8 mouse cellular contexts compared by ENCODE assay signal in genomic region chr8:95878176-95878962, GRCm38 (mm10). TPM values are rescaled to one million over a fixed set of nuclear protein-coding genes. Genes with fewer than 3 reads are reported as not detected.
DNase-seq lines count a peak whose midpoint lies in the region; ATAC-seq and TF ChIP-seq lines count a peak whose summit lies in the region.

No protein-coding gene starts in this region.

- peak overlapping the region; percentile 43 for H3K9ac ChIP-seq in forebrain, embryonic 15.5 days (replicated peaks)
- H3K9ac ChIP-seq in hindbrain, embryonic 16.5 days (ENCODE audit: low read depth, low read length): no peak overlapping the region
- H3K9ac ChIP-seq in lung, embryonic 14.5 days: no peak overlapping the region

- peak overlapping the region; percentile 30 for H3K4me3 ChIP-seq in forebrain, embryonic 15.5 days
- peak overlapping the region; percentile 22 for H3K4me3 ChIP-seq in hindbrain, embryonic 16.5 days (ENCODE audit: low read length)
- H3K4me3 ChIP-seq in lung, embryonic 14.5 days (ENCODE audit: low read depth, low read length): no peak overlapping the region

- WGBS in forebrain, embryonic 15.5 days: 15% methylated on average over 12 of the region's 12 CpGs
- WGBS in hindbrain, embryonic 16.5 days: 36% methylated on average over 12 of the region's 12 CpGs
- WGBS in lung, embryonic 14.5 days: 64% methylated on average over 12 of the region's 12 CpGs

- TF ChIP-seq CTCF in lung, embryonic 14.5 days (IDR thresholded peaks at IDR 0.05; ENCODE audit: low read depth): no peak

- peak; percentile 31 for DNase-seq in ovary, adult 18-20 months (ENCODE audit: low spot score)
- DNase-seq in ovary, postnatal 10 days (ENCODE audit: low spot score): no peak
- DNase-seq in adrenal gland, postnatal 10 days: peak; percentile 72
- DNase-seq in lung, embryonic 14.5 days: peak; percentile 74
- DNase-seq in ovary, postnatal 14 days (ENCODE audit: low spot score): peak; percentile 26
- DNase-seq in layer of hippocampus, postnatal 14 days (ENCODE audit: low spot score in 2 of 2): no peak

- peaks cover 12% of the 10 kb centered on the region for H3K4me1 ChIP-seq in forebrain, embryonic 15.5 days
- peaks cover 4% of the 10 kb centered on the region for H3K4me1 ChIP-seq in hindbrain, embryonic 16.5 days (ENCODE audit: control insufficient read depth, insufficient read depth, low read depth, low read length)
- 0 out of 2 replicates have a peak, but pooled peaks cover 4% of the 10 kb centered on the region for H3K4me1 ChIP-seq in lung, embryonic 14.5 days (ENCODE audit: insufficient read depth)

- H3K27ac ChIP-seq in forebrain, embryonic 15.5 days (replicated peaks): peak overlapping the region; percentile 71
- peak overlapping the region; percentile 67 for H3K27ac ChIP-seq in hindbrain, embryonic 16.5 days (ENCODE audit: low read depth, low read length)
- H3K27ac ChIP-seq in lung, embryonic 14.5 days (ENCODE audit: low read depth): no peak overlapping the region; the same call in 1 of the 2 replicates

- peak overlapping the region; percentile 44 for H3K4me2 ChIP-seq in forebrain, embryonic 15.5 days (replicated peaks)
- peak overlapping the region; percentile 52 for H3K4me2 ChIP-seq in hindbrain, embryonic 16.5 days (ENCODE audit: low read length)
- H3K4me2 ChIP-seq in lung, embryonic 14.5 days: peak overlapping the region; percentile 2; the same call in 1 of the 2 replicates

- H3K9me3 ChIP-seq in forebrain, embryonic 15.5 days: no peaks in the 10 kb centered on the region
- H3K9me3 ChIP-seq in hindbrain, embryonic 16.5 days (ENCODE audit: control insufficient read depth, low read length): no peaks in the 10 kb centered on the region
- H3K9me3 ChIP-seq in lung, embryonic 14.5 days (ENCODE audit: low read depth, low read length): no peaks in the 10 kb centered on the region

- H3K27me3 ChIP-seq in forebrain, embryonic 15.5 days: no peaks in the 10 kb centered on the region
- no peaks in the 10 kb centered on the region for H3K27me3 ChIP-seq in hindbrain, embryonic 16.5 days (replicated peaks; ENCODE audit: control insufficient read depth, insufficient read depth, low read length)
- H3K27me3 ChIP-seq in lung, embryonic 14.5 days (ENCODE audit: insufficient read depth, low read length): no peaks in the 10 kb centered on the region

- peak; percentile 69 for ATAC-seq in forebrain, embryonic 15.5 days (replicated peaks)
- ATAC-seq in hindbrain, embryonic 16.5 days: peak; percentile 78
- no peak for ATAC-seq in lung, embryonic 14.5 days (ENCODE audit: insufficient read depth)

- H3K36me3 ChIP-seq in forebrain, embryonic 15.5 days: peaks cover 39% of the 10 kb centered on the region
- peaks cover 34% of the 10 kb centered on the region for H3K36me3 ChIP-seq in hindbrain, embryonic 16.5 days (ENCODE audit: control insufficient read depth, insufficient read depth, low read length)
- H3K36me3 ChIP-seq in lung, embryonic 14.5 days (ENCODE audit: insufficient read depth): peaks cover 33% of the 10 kb centered on the region

RNA-seq across cellular contexts. Expression of gene Got2, which starts 10.0 kb away (rescaled TPM):
- total RNA-seq in adrenal gland, postnatal 10 days (2021): 100 to 1,000 TPM; 163 to 165 TPM
- polyA plus RNA-seq in forebrain, embryonic 15.5 days (2015; fragmentation: Nextera tagmentation; extraction: Ambion mirVana): 156 and 160 TPM in 2 replicates
- polyA plus RNA-seq in hindbrain, embryonic 16.5 days (2015; fragmentation: Nextera tagmentation; extraction: Ambion mirVana): 243 and 252 TPM in 2 replicates
- 59.5 and 62.0 TPM in 2 replicates for polyA plus RNA-seq in lung, embryonic 14.5 days (2014; fragmentation: Nextera tagmentation; extraction: Ambion mirVana)
- total RNA-seq in layer of hippocampus, postnatal 14 days (2021): 100 to 1,000 TPM; 237 to 247 TPM

RNA-seq across cellular contexts. Expression of gene Slc38a7, which starts 25.0 kb away (rescaled TPM):
- 10 to 100 TPM; 12.9 to 15.5 TPM for total RNA-seq in adrenal gland, postnatal 10 days (2021)
- polyA plus RNA-seq in forebrain, embryonic 15.5 days (2015; fragmentation: Nextera tagmentation; extraction: Ambion mirVana): 28.5 and 28.9 TPM in 2 replicates
- 26.2 and 28.9 TPM in 2 replicates for polyA plus RNA-seq in hindbrain, embryonic 16.5 days (2015; fragmentation: Nextera tagmentation; extraction: Ambion mirVana)
- polyA plus RNA-seq in lung, embryonic 14.5 days (2014; fragmentation: Nextera tagmentation; extraction: Ambion mirVana): 12.9 and 14.1 TPM in 2 replicates
- total RNA-seq in layer of hippocampus, postnatal 14 days (2021): 10 to 100 TPM; 29.7 to 31.6 TPM

RNA-seq across cellular contexts. Expression of gene Sap18b, which starts 53.2 kb away (rescaled TPM):
- total RNA-seq in adrenal gland, postnatal 10 days (2021): 100 to 1,000 TPM; 154 to 168 TPM
- 258 and 266 TPM in 2 replicates for polyA plus RNA-seq in forebrain, embryonic 15.5 days (2015; fragmentation: Nextera tagmentation; extraction: Ambion mirVana)
- 228 and 256 TPM in 2 replicates for polyA plus RNA-seq in hindbrain, embryonic 16.5 days (2015; fragmentation: Nextera tagmentation; extraction: Ambion mirVana)
- polyA plus RNA-seq in lung, embryonic 14.5 days (2014; fragmentation: Nextera tagmentation; extraction: Ambion mirVana): 347 and 362 TPM in 2 replicates
- total RNA-seq in layer of hippocampus, postnatal 14 days (2021): 100 to 1,000 TPM; 131 to 161 TPM

Comparison
In these comparisons a context has a peak if more than half of its experiments do, and no peak if none do; other contexts are left out.
1. DNase-seq: peak in ovary, adult 18-20 months (single experiment), adrenal gland, postnatal 10 days (single experiment), lung, embryonic 14.5 days (single experiment) and ovary, postnatal 14 days (single experiment); none in ovary, postnatal 10 days (single experiment) and layer of hippocampus, postnatal 14 days (0 of 2).
2. H3K4me2 ChIP-seq: peak in every context shown above with its lines; median percentile 52 in hindbrain, embryonic 16.5 days; 44 in forebrain, embryonic 15.5 days; 2 in lung, embryonic 14.5 days.